Mouse (Mus musculus): ENCODE measurements around the gene Vapb.

Vapb gene

DNA sequence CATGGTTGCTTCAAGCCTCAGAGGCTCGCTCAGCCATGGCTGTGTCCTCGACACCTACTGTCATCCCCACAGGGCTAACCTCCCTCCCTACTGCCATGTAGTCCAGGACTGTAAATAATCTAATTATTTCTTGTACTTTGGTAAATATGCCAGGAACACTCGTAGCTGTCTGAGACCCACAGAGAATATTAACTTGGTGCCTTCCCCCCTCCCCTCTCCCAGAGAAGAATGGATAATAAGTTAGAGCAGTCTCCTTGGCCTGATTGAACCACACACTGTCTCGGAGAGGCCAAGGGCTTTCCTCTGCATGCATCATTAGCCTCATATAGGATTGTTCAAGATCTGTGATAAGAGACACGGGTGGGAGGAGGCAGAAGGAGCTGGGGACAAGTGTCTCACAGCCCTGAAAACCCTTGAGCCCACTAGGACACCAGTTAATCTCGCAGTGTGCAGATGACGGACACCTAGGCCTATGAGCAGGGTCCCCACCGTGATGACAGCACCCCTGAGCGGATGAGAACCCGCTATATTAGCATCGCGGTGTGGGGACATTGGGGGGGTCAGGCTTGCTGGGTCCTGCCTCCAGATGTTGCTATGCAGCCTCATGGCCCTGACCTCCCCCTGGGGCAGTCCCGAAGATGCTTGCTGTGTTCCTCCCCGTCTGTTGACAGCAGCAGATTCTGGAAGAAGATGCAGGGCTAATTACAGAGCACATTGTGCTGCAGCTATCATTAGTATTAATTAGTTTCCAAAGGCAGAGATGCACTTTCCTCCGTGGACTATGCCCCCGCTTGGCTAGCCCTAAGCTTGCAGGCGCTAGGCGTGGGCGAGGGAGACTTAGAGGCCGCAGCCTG is 54.8 kb downstream of the Vapb start:
- no peak for DNase-seq (ENCODE audit: low spot score)

DNA sequence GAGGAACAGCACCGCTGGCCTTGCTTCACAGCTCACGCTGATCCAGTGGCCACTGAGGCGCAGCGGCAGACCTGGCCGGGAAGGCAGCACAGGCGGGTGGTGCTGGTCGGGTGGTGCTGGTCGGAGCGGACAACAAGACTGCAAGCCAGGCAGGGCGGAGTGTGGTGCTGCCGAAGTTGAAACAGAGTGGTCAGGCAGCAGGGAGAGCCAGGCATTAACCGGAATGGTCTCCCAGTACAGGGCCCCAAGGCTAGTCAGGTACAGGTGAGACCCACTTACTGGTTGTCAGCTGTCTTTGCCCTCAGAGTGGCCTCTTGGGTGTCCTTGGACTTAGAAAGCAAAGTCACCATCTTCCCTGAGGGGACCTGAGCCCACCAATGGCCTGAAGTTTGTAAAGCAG is 56.7 kb downstream of the Vapb start:
- DNase-seq (ENCODE audit: low spot score), result no peak

DNA sequence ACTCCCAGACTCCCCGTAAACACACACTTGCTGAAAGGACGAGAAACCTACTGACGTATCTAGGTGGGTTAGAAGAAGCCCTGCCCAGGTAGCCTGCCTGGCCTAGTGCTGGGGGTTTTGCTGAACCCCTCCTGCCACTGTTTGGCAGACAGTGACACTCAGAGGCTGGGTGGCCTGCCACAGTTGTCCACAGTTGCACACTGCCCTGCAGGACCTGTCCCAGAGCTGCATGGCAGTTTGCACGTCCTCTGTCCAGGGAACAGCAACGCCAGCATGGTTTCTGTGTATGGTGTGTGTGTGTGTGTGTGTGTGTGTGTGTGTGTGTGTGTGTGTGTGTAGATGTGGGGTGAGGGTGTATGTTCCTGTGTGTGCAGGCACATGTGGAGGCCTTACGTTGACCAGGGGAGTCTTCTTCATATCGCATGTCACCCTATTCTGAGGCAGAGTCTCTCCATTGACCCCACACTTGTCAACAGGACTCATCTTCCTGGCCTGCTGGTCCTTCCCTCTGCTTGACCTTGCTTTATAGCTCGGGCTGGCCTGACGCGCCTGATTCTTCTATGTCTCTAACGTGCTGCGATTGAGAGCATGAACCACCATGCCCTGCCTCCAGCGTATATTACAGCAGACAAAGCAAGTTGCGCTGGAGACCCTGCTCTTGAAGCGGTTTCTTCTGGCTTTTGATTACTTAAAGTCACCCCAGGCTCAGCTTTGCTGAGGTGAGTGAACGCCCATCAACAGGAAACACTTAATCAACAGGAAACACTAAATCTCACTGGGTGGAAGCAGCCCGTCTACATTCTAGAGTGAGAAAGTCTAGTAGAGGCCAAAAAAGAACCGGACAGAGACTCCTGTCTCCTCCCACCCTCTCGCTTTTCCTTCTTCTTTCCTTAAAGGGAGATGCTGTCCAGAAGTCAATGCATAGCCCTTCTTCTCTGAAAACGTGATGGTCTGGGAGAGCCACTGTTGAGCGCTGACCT is 57.5 kb downstream of the Vapb start:
- no peak for DNase-seq (ENCODE audit: low spot score)

DNA sequence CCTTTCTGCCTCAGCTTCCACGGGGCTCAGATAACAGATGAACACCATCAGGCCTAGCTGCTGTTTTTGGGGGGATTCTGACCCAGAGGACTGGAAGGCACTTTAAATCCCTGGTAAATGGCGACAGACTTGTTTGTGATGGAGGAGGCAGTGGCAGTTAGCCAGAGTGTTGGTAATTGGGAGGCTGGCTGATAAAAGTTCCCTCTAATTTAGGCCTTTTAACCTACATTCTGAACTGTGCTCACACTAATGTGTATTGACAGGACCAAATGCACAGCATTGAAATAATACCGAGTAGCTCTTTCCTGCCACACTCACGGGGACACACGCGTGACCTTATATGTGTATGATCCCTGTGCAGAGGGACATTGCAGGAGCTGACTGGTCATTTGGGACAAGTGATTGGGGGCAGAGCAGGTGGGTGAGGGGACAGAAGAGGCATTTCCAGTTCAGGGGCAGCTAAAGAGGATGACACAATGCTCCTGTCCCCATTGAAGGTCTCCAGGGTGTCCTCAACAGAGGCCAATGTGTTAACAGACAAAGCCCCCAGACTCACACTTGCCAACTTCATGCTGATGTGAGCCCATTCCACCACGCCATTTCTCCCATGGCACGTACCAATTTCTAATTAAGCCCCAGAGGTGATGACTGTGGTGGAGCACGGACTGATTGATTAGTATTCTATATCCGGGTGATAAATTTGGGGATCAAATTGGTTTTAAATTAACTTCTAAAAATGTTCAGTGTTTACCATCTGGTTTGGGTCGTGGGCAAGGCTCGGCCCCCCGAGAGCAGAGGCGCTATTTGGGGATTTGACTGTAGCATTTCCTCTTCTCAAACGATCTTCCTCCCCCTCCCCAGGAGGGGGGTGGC is 58.7 kb downstream of the Vapb start:
- DNase-seq (ENCODE audit: low spot score), result no peak

DNA sequence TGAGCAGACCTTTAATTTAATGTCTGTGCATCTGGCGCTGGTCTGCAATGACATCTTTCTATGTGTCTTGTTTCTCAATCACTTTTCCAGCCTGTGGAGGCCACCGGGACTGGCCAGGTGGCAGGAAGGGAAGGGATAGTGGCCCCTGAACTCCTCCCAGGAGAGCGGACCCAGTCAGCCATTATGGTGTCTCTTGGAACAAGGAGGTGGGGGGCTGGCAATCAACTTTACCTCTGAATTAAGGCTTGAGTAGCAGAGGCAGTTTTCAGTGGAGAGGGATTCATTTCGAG is 59.3 kb downstream of the Vapb start:
- DNase-seq (ENCODE audit: low spot score), result no peak

DNA sequence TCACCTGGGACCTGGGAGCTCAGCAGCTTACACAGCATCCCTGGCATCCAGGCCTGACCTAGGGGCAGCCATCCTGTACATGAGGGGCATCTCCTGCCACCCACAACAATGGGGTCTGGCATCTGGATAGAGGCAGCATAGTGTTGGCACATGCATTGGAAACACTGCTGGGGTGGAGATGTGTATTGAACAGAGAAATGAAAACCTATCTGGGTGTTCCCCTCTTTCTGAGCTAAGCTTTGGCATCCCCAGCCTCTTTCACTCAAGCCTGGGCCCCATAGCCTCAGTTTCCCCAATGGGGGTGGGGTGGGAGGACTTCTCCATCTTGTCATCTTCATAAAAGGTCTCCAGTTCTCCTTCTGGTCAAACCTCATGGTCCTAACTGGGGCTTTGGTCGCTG is 62.2 kb downstream of the Vapb start:
- no peak for DNase-seq (ENCODE audit: low spot score)

DNA sequence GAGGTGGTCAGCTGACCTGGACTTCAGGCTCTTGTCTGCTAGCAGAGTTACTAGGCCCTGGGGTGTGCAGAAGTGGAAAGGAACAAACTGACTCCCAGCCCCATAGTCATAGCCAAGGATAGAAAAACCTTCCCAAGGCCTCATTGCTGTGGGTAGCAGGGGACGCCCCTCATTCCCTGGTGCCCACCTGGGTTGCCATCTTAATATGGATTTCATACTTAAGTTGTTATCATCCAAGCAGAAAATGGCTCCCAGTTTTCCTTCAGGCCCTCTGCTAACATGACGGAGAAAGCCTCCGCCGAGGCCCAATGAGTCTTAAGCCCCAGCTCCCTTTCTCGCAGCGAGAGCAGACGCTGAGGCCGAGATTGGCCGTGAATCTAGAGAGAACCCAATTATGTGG is 63.3 kb downstream of the Vapb start:
- DNase-seq (ENCODE audit: low spot score), result no peak

DNA sequence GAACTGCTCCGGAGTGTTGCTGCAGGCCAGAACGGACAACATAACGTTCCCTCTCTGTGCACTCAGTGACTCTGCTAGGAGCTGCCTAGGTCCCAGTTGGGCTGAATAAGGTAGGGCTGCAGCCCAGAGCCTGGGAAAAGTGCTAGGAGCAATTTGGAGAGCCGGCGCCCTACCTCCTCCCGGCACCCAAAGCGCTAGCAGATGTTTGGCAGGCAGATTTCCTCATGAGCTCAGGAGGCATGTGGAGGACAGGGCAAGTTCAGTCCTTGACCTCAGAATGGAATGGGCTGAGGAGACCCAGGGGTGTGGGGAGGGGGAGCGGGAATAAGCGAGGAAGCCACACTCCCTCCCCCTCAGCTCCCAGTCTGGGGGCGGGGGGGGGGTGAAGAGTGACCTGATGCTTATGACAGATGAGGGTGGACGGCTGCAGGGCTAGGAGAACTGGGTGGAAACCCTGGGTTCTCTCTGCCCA is 64.1 kb downstream of the Vapb start:
- DNase-seq (ENCODE audit: low spot score), result no peak

DNA sequence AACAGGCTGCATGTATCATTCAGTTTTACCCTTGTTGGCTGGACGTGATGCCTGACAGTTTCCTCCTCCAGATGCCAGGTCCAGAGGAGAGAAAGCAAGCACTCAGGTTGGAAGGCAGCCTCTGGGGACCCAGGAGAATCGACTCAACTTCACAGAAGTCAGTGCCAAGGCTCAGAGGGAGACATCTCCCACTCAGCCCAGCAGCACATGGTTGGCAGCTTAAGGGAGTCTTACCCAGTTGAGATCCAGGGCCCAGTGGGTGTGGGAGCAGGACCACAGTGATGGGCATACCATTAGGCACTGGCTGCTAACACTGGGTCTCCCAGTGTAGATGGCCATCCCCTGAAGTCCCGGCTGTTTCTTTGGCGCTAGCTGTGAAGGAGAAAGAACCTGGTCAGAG is 64.9 kb downstream of the Vapb start:
- DNase-seq (ENCODE audit: low spot score), result no peak

DNA sequence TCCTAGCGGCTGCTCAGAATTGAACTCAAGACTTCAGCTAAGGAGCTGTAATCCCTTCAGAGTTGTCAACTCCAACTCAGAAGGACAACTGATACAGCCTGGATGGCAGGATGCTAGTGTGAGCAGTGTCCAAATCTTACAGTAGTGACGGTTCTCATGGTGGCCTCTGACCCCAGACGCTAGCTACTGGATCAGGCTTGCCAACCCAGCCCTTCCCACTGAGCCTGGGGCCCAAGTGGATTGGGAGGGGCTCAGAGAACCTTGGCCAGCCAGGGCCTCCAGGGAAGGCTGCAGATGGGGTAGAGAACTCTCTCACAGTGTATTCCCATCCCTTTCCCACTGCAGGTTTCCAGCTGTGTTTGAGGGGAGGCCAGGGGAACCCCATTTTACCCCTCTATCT is 65.6 kb downstream of the Vapb start:
- DNase-seq (ENCODE audit: low spot score), result no peak

DNA sequence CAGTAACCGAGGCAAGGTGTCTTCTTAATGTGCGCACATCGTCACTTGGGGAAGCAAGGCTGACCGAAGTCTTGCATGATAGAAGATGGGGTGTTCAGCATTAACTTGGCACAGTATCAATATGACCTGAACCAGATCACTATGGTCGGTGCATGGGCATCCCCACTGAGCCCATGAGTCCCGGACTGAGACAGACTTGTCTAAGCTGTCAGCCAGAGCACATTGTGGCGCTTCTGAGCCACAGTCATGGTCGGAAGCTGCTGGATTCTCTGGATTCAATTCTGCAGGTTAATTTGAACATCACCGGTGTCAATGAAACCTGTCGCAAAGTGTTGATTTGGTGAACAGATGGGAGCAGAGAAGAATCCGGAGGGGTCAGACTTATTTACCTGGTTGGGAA is 66.5 kb downstream of the Vapb start:
- DNase-seq (ENCODE audit: low spot score), result no peak

DNA sequence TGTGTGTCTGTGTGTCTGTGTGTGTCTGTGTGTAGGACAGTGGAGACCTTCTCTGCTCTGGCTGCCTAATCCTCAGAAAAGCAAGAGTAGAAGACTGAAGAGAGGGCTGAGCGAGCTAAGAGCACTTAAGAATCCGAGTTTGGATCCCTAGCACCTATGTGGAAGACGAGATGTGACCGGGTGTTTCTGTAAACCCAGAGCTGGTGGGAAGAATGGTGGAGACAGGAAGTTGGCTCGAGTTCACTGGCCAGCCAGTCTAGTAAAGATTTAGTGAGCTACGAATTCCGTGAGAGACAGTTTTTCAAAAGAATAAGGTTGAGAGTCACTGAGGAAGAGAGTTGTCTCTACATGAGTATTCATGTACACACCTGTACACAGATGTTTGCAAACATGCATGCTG is 69.3 kb downstream of the Vapb start:
- no peak for DNase-seq (ENCODE audit: low spot score)

DNA sequence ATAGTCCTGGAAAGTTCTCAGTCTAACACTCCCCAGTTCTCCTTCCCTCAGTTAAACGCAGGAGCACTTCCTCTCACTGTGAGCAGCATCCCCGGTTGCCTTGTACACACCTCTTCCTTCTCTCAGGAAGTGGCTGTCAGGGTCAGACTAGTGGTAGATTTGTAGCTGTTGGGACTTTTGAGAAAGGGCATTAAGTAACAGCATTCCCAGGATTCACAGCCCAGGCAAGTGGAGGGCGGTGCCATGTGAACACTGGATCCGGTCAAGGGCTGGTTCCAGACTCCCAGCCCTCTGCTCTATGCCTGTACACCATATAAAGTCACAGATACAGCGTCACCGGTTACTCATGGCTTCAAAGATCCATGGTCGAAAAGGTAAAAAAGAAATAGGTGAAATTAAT is 71.6 kb downstream of the Vapb start:
- no peak for DNase-seq (ENCODE audit: low spot score)

DNA sequence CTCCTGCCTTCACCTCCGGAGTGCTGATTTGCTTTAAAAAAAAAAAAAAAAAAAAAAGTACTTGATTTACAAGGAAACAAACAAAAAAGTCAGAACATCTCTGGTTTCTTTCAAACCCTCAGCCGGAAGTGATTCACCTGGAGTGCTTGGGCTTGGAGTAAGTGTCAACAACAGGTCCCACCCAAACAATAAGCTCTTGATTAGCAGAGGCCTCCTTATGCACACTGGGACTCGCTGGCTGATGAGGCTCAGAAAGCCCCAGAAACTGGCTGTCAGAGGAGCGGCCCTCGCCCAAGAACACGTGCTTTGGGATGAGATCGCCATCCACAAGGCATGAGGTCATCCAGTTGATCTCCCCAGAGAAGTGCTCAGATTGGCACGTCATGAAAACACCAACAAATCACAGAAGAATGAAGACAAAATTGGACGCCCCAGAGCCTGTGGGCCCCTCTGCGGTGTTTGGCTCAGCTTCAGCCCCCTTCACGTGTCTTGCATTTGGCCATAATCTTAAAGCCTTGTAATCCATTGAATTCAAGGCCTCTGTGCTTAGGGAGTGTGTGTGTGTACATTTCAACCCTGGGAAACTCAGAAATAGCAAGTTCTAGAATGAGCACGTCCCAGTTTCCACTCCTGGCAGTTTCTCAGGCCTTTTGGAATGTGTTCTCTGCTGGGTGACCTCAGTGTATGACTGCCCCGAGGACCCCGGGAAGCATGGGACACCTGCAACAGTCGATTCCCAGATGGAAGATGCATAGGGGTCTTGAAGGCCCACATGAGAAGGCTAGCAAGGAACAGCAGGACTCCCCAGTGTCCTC is 72.9 kb downstream of the Vapb start:
- DNase-seq (ENCODE audit: low spot score), result no peak

DNA sequence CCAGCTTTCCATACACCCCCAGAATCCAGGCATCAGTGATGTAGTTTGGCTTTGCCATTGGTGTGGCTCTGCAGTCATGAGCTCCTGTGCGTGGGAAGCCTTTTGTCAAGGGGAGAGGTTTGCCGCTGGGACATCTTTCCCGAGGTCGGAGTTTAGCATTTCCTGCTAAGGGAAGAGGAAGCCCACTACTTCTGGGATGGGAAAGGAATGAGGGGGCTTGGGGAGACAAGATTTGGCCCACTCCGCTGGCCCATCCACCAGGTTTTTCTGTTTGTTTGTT is 73.5 kb downstream of the Vapb start:
- no peak for DNase-seq (ENCODE audit: low spot score)

DNA sequence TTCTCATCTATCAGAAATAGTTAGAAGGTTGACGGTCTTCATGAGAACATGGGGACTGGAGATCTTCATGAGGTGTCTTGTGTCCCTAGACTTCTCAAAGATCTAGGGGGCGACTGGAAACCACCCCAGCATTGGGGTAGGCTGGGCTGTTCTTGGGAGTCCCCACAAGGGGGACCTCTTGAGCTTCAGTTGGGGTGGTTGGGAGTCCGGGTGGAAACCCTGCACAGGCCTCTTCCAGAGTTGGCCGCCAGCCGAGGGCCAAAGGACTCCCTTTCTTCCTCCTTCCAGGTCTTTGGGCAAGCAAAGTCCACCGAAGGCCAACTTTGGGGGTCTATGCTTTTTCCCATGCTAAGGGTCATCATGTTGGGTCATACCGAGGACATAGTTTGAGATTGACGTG is 74.5 kb downstream of the Vapb start:
- DNase-seq (ENCODE audit: low spot score), result no peak

DNA sequence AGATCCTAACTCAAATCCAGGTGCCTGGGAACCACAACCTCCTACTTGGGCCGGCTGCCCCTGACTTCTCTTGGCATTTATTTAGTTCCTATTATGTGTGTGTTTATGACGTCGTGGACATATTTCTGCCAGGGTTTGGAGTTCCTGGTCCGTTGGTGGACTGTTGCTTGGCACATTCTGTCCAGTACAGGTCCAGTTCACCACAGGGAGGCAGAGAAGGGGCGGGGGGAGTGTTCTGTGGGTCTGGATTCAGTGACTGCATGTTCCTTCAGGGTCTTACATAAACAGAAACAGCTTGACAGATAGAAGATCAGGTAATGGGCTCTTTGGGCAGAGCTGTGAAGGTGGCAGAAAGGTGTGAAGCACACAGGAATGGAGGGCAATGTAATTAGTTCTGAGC is 75.8 kb downstream of the Vapb start:
- DNase-seq (ENCODE audit: low spot score), result no peak

DNA sequence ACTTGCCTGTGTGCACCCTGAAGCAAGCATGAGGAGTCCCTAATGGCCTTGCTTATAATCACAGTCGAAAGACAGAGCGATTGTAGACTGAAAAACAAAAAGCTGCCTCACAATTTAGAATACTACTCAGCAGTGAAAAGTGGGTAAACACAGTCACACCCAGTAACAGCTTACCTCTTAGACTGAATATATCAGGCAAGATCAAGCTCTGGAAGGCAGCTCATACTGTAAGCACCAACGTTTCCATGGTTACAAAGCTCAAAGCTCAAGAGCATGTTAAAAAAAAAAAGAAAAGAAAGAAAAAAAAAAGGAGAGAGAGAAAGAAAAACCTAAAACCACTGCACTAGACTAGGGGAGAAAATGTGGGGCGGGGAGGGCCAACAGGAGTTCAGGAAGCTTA is 89.0 kb downstream of the Vapb start:
- DNase-seq (ENCODE audit: low spot score), result no peak

DNA sequence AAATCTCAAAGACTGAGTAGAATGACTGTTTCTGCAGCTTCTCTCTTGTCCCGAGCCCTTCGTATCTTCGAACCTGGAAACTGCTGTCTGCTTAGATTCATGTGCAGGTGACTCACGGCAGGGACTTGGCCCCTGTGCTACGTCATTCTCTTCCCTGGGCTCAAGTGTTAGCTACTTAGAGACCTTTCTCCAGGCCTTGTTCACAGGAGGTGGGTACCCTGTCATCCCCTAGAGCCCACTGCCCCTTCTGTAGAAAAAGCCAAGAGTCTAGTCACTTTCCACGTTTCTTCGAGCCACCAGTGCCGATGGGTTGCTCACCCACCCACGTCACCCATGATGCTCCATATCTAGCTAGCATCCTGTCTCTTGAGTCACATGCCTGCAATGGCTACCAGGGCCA is 89.9 kb downstream of the Vapb start:
- DNase-seq (ENCODE audit: low spot score), result no peak

DNA sequence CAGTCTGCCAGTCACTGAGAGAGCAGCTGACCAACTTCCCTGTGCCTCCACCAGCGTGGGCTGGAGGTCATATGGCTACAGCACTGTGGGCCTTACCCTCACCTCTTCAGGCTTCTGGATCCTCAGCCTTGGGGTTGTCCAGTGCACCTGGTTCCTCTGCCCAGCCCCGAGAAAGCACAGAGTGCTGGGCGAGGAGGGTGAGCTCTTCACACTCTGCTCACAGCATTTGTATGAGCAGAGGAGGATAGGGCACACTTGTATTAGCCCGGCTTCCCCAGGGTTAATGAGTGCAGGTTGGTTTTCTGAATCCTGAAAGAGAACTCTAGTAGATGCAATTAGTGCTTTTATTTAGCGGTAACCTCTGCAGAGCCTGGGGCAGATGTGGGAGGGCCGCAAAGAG is 90.8 kb downstream of the Vapb start:
- no peak for DNase-seq (ENCODE audit: low spot score)

DNA sequence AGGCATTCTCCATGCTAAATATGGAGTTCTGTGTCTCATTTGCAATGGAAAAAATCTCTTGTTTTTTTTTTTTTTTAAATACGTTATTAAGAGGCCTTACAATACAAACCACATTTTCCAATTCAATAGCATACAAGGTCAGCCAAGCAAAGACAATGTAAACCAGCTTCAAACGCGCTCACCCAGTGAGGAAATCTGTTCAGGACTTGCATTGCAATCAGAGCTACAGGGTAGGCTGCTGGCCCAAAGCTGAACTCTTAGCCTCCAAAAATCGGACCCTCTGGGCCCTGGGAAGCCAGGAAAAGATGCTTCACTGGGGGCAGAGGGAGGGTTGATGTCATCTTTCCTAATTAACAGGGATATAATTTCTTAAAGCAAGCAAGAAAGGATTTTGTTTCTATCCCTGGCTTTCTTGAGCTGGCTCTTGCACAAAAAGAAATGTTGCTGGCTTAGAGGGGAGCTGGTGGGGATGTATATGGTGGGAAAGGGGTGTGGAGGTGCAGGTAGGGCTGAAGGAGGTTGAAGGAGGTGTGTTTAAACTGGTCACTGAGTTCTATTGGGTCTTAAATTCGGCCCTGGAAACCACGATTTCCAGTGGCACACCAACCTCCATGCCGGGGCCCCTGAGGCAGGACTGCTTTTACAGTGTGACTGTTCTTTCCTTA is 95.6 kb downstream of the Vapb start:
- DNase-seq (ENCODE audit: low spot score), result no peak

Data from layer of hippocampus, adult 11-12 months (tissue).